Mouse (Mus musculus) ES-Bruce4 (cell line): ENCODE data around the gene Ulk1.
"Not testable (repeated sequence)": the region's sequence is repeated elsewhere in the genome, so short reads cannot be mapped to it uniquely, and the experiment has no call there.

Experiments
- CTCF ChIP-seq: IDR thresholded peaks from one replicate; pipeline ENCODE4 v1.8.1; 2011; ENCODE audit warnings: low read depth, low read length
- POLR2A ChIP-seq: IDR thresholded peaks from one replicate; pipeline ENCODE4 v1.8.1; 2011; ENCODE audit warnings: low read length; ENCODE audit not compliant: insufficient read depth

GRCm38 (mm10) chr5:110838016-110838415 lies 28.1 kb upstream of the Ulk1 start:
- TF ChIP-seq POLR2A, CTCF: not testable (repeated sequence)
